ENCODE assay signal across 21 mouse cellular contexts in the genomic region with DNA sequence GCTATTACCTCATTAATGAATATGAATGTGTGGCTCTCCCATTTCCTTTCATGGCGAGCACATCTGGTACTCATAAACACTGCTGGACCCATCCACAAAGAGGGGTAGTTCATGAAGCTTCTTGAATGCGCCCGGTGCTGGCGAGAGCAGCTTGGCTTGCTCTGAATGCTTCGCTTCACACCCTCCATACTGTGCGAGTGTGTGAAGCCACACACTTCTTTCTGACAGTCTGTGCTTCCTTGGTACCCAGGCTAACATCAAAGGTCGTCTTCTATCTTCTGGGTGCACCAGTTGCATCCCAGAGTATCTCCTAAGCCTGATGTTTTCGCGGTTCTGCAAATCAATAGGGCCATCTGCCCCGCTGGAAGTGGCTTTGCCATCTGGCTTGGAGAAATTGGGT.
DNase-seq lines count a peak whose midpoint lies in the region; ATAC-seq lines count a peak whose summit lies in the region.
"Had no signal": no experiment of that assay in that cellular context is flagged by ENCODE, and none has a peak within 500 bp of the region (broad histone marks: within the 10 kb centered on the region; RNA-seq: fewer than 3 reads in every experiment).

No protein-coding gene starts in this region.

- H3K36me3 ChIP-seq in hindbrain, embryonic 16.5 days (ENCODE audit: control insufficient read depth, insufficient read depth, low read length) = no peaks in the 10 kb centered on the region
- no peaks in the 10 kb centered on the region for H3K36me3 ChIP-seq in hindbrain, embryonic 13.5 days
- H3K36me3 ChIP-seq: forebrain, embryonic 15.5 days; lung, embryonic 15.5 days; midbrain, embryonic 12.5 days; neural tube, embryonic 15.5 days had no signal

- WGBS in hindbrain, embryonic 16.5 days = 72% methylated on average over 10 of the region's 10 CpGs
- 76% methylated on average over 10 of the region's 10 CpGs for WGBS in hindbrain, embryonic 13.5 days

- no peak overlapping the region for H3K9ac ChIP-seq in hindbrain, embryonic 16.5 days (ENCODE audit: low read depth, low read length)
- H3K9ac ChIP-seq in hindbrain, embryonic 13.5 days = no peak overlapping the region
- H3K9ac ChIP-seq: forebrain, embryonic 15.5 days; lung, embryonic 15.5 days; midbrain, embryonic 12.5 days; neural tube, embryonic 15.5 days had no signal

- H3K27ac ChIP-seq in hindbrain, embryonic 16.5 days (ENCODE audit: low read depth, low read length) = no peak overlapping the region
- H3K27ac ChIP-seq in hindbrain, embryonic 13.5 days = no peak overlapping the region
- H3K27ac ChIP-seq: forebrain, embryonic 15.5 days; lung, embryonic 15.5 days; macrophage; midbrain, embryonic 12.5 days; neural tube, embryonic 15.5 days had no signal

- H3K4me1 ChIP-seq in hindbrain, embryonic 16.5 days (ENCODE audit: control insufficient read depth, insufficient read depth, low read depth, low read length) = no peaks in the 10 kb centered on the region
- H3K4me1 ChIP-seq in hindbrain, embryonic 13.5 days (replicated peaks) = no peaks in the 10 kb centered on the region
- H3K4me1 ChIP-seq: forebrain, embryonic 15.5 days; lung, embryonic 15.5 days; midbrain, embryonic 12.5 days; neural tube, embryonic 15.5 days had no signal

- no peak overlapping the region for H3K4me2 ChIP-seq in hindbrain, embryonic 16.5 days (ENCODE audit: low read length)
- no peak overlapping the region for H3K4me2 ChIP-seq in hindbrain, embryonic 13.5 days
- H3K4me2 ChIP-seq: forebrain, embryonic 15.5 days; lung, embryonic 15.5 days; midbrain, embryonic 12.5 days; neural tube, embryonic 15.5 days had no signal

- peak; percentile 76 for ATAC-seq in hindbrain, embryonic 16.5 days
- no peak for ATAC-seq in hindbrain, embryonic 13.5 days (ENCODE audit: low FRiP score)
- ATAC-seq: forebrain, embryonic 15.5 days; inflammation-experienced regulatory T-cells, adult 6 months had no signal

- H3K4me3 ChIP-seq in hindbrain, embryonic 16.5 days (ENCODE audit: low read length) = no peak overlapping the region
- H3K4me3 ChIP-seq in hindbrain, embryonic 13.5 days = no peak overlapping the region
- H3K4me3 ChIP-seq: forebrain, embryonic 15.5 days; lung, embryonic 15.5 days; midbrain, embryonic 12.5 days; myocyte; neural tube, embryonic 15.5 days had no signal

- H3K9me3 ChIP-seq in hindbrain, embryonic 16.5 days (ENCODE audit: control insufficient read depth, low read length) = no peaks in the 10 kb centered on the region
- no peaks in the 10 kb centered on the region for H3K9me3 ChIP-seq in hindbrain, embryonic 13.5 days
- H3K9me3 ChIP-seq: forebrain, embryonic 15.5 days; lung, embryonic 15.5 days; midbrain, embryonic 12.5 days; neural tube, embryonic 15.5 days had no signal

- no peaks in the 10 kb centered on the region for H3K27me3 ChIP-seq in hindbrain, embryonic 16.5 days (replicated peaks; ENCODE audit: control insufficient read depth, insufficient read depth, low read length)
- no peaks in the 10 kb centered on the region for H3K27me3 ChIP-seq in hindbrain, embryonic 13.5 days
- H3K27me3 ChIP-seq: forebrain, embryonic 15.5 days; lung, embryonic 15.5 days; midbrain, embryonic 12.5 days; neural tube, embryonic 15.5 days had no signal

- peak; percentile 8 for DNase-seq in right cerebral cortex, adult 18-20 months
- no peak for DNase-seq in right cerebral cortex, postnatal 4 days
- DNase-seq in layer of hippocampus, postnatal 10 days (ENCODE audit: low spot score in 2 of 2) = peak; percentile 14 to 24
- DNase-seq in retina, postnatal 1 day = peak; percentile 77
- DNase-seq in gastrocnemius, postnatal 10 days = no peak
- DNase-seq: adrenal gland, postnatal 36 days; cerebellum, adult 8-10 months; gastrocnemius, postnatal 25 days; heart, postnatal 14 days; kidney, adult 8-10 months; kidney, postnatal 25 days; thymus, postnatal 25 days had no signal

Comparison
In these comparisons a context has a peak if more than half of its experiments do, and no peak if none do; other contexts are left out.
1. DNase-seq: peak in right cerebral cortex, adult 18-20 months (single experiment), layer of hippocampus, postnatal 10 days (2 of 2) and retina, postnatal 1 day (single experiment); none in right cerebral cortex, postnatal 4 days (single experiment) and gastrocnemius, postnatal 10 days (single experiment).